Mouse (Mus musculus): ENCODE measurements around the gene Hs6st3.

DNA sequence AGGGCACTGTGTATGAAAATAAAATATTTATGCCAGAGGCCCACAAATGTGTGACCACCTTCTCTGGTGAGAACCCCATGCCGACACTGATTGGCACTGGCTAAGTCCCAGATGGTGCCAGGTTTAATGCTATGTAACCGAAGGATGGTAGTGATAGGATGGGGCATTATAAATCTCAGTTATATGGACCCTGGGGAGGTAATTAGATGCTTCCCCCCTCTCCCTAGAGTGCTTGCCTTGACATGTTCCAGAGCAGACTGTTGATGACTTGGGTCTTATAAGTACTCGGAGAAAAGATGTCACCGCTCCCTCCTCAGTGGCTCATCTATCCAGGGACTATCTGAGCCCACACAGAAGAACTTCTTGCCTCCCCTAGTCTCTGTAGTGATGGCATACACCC is 561.8 kb downstream of the Hs6st3 start:
- TF ChIP-seq CTCF (IDR thresholded peaks at IDR 0.05; ENCODE audit: control insufficient read depth, insufficient read depth, insufficient replicate concordance, low read depth, low read length): no peak
- no peak for TF ChIP-seq POLR2A (IDR thresholded peaks at IDR 0.05; ENCODE audit: control insufficient read depth, low read depth, low read length)
